Mouse (Mus musculus): ENCODE results near the gene Cdkal1. TPM values are rescaled to one million over a fixed set of nuclear protein-coding genes. Genes with fewer than 3 reads are reported as not detected.

Cdkal1 gene
- polyA plus RNA-seq, 1 experiment from 2014 or later = 34.0 TPM

DNA sequence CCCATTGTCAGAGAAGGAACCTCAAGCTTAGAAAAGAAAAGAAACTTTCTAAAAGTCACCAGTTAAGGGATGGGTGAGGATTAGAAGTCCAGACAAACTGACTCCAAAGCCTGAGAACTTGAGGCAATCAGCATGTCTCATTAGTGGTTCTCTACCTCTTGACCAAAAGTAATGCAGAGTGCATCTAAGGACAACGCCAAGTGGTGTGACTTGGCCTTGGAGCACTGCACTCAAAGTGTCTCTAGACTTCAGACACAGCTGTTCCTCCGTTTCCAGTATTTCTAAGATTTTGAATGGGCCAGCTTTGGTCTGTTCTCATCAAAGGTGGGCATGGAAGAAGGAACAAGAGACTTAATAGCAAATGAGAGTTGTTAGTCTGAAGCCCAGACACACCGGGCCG lies 74.1 kb downstream of the Cdkal1 start:
- ATAC-seq (ENCODE audit: insufficient number of reproducible peaks, low FRiP score, low TSS enrichment, low read depth) (no peak), DNase-seq (ENCODE audit: low spot score) (no peak)
- H3K4me1 ChIP-seq (ENCODE audit: control insufficient read depth, insufficient read depth, low read length) = peaks cover 1% of the 10 kb centered on the region; the same call in 1 of the 2 replicates
- 94% methylated on average over 4 of the region's 4 CpGs for WGBS
- no peak overlapping the region for H3K4me3 ChIP-seq (ENCODE audit: low read depth, low read length)
- no peak overlapping the region for H3K9ac ChIP-seq (ENCODE audit: low read length)
- no peak overlapping the region for H3K27ac ChIP-seq (replicated peaks; ENCODE audit: low read depth, low read length)
- no peak overlapping the region for H3K4me2 ChIP-seq (ENCODE audit: low read depth, severe bottlenecking)
- no peaks in the 10 kb centered on the region for H3K9me3 ChIP-seq (ENCODE audit: control insufficient read depth, low read length)
- no peaks in the 10 kb centered on the region for H3K27me3 ChIP-seq (ENCODE audit: control insufficient read depth, insufficient read depth, low read length)
- no peaks in the 10 kb centered on the region for H3K36me3 ChIP-seq (ENCODE audit: control insufficient read depth, insufficient read depth, low read length)

DNA sequence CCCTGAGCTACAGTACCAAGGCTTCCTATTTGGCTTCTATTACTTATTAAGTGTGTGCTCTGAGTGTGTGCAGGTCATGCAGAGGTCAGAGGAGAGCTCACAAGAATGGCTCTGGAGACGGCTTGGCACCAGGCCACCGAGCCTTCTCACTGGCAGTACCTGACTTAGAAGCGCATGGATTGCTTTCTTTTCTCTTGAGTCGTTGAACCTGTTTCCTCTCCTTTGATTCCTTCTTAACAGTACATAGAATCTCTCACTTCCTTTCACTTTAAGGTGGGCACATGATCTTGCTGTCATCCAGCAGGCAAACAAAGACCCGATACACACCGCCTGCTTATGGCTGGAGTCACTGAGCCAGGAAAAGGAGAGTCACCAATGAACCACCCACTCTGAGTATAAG lies 74.8 kb downstream of the Cdkal1 start:
- H3K9me3 ChIP-seq (ENCODE audit: control insufficient read depth, low read length) = no peaks in the 10 kb centered on the region
- no peak for DNase-seq (ENCODE audit: low spot score)
- H3K4me2 ChIP-seq (ENCODE audit: low read depth, severe bottlenecking) = no peak overlapping the region
- no peak for ATAC-seq (ENCODE audit: insufficient number of reproducible peaks, low FRiP score, low TSS enrichment, low read depth)
- no peak overlapping the region for H3K27ac ChIP-seq (replicated peaks; ENCODE audit: low read depth, low read length)
- no peak overlapping the region for H3K9ac ChIP-seq (ENCODE audit: low read length)
- no peak overlapping the region for H3K4me3 ChIP-seq (ENCODE audit: low read depth, low read length)
- 65% methylated on average over 6 of the region's 6 CpGs for WGBS
- no peaks in the 10 kb centered on the region for H3K27me3 ChIP-seq (ENCODE audit: control insufficient read depth, insufficient read depth, low read length)
- peaks cover 8% of the 10 kb centered on the region; the same call in 1 of the 2 replicates for H3K4me1 ChIP-seq (ENCODE audit: control insufficient read depth, insufficient read depth, low read length)
- H3K36me3 ChIP-seq (ENCODE audit: control insufficient read depth, insufficient read depth, low read length) = no peaks in the 10 kb centered on the region

GRCm38 (mm10) chr13:29779519-29779918 lies 76.0 kb downstream of the Cdkal1 start:
- ATAC-seq (ENCODE audit: insufficient number of reproducible peaks, low FRiP score, low TSS enrichment, low read depth) (no peak), DNase-seq (ENCODE audit: low spot score) (no peak)
- no peaks in the 10 kb centered on the region for H3K27me3 ChIP-seq (ENCODE audit: control insufficient read depth, insufficient read depth, low read length)
- no peak overlapping the region for H3K27ac ChIP-seq (replicated peaks; ENCODE audit: low read depth, low read length)
- H3K9ac ChIP-seq (ENCODE audit: low read length) = no peak overlapping the region
- no peaks in the 10 kb centered on the region for H3K36me3 ChIP-seq (ENCODE audit: control insufficient read depth, insufficient read depth, low read length)
- peaks cover 11% of the 10 kb centered on the region; the same call in 1 of the 2 replicates for H3K4me1 ChIP-seq (ENCODE audit: control insufficient read depth, insufficient read depth, low read length)
- no peak overlapping the region for H3K4me2 ChIP-seq (ENCODE audit: low read depth, severe bottlenecking)
- 85% methylated on average over 5 of the region's 5 CpGs for WGBS
- H3K9me3 ChIP-seq (ENCODE audit: control insufficient read depth, low read length) = no peaks in the 10 kb centered on the region
- no peak overlapping the region for H3K4me3 ChIP-seq (ENCODE audit: low read depth, low read length)

GRCm38 (mm10) chr13:29779116-29779515 lies 76.4 kb downstream of the Cdkal1 start:
- no peaks in the 10 kb centered on the region for H3K9me3 ChIP-seq (ENCODE audit: control insufficient read depth, low read length)
- DNase-seq (ENCODE audit: low spot score) = no peak
- no peak overlapping the region for H3K27ac ChIP-seq (replicated peaks; ENCODE audit: low read depth, low read length)
- no peak overlapping the region for H3K9ac ChIP-seq (ENCODE audit: low read length)
- no peaks in the 10 kb centered on the region for H3K36me3 ChIP-seq (ENCODE audit: control insufficient read depth, insufficient read depth, low read length)
- no peaks in the 10 kb centered on the region for H3K27me3 ChIP-seq (ENCODE audit: control insufficient read depth, insufficient read depth, low read length)
- H3K4me1 ChIP-seq (ENCODE audit: control insufficient read depth, insufficient read depth, low read length) = peaks cover 11% of the 10 kb centered on the region; the same call in 1 of the 2 replicates
- WGBS = 82% methylated on average over 5 of the region's 5 CpGs
- no peak for ATAC-seq (ENCODE audit: insufficient number of reproducible peaks, low FRiP score, low TSS enrichment, low read depth)
- no peak overlapping the region for H3K4me3 ChIP-seq (ENCODE audit: low read depth, low read length)
- H3K4me2 ChIP-seq (ENCODE audit: low read depth, severe bottlenecking) = no peak overlapping the region

GRCm38 (mm10) chr13:29778124-29778523 lies 77.3 kb downstream of the Cdkal1 start:
- Histone ChIP-seq H3K4me1 (ENCODE audit: control insufficient read depth, insufficient read depth, low read length) (peaks cover 15% of the 10 kb centered on the region; the same call in 1 of the 2 replicates), H3K4me2 (ENCODE audit: low read depth, severe bottlenecking) (no peak overlapping the region), H3K36me3 (ENCODE audit: control insufficient read depth, insufficient read depth, low read length) (no peaks in the 10 kb centered on the region), H3K4me3 (ENCODE audit: low read depth, low read length) (no peak overlapping the region), H3K27ac (replicated peaks; ENCODE audit: low read depth, low read length) (no peak overlapping the region), H3K27me3 (ENCODE audit: control insufficient read depth, insufficient read depth, low read length) (no peaks in the 10 kb centered on the region), H3K9ac (ENCODE audit: low read length) (no peak overlapping the region), H3K9me3 (ENCODE audit: control insufficient read depth, low read length) (no peaks in the 10 kb centered on the region)
- WGBS = 92% methylated on average over 6 of the region's 6 CpGs
- no peak for DNase-seq (ENCODE audit: low spot score)
- ATAC-seq (ENCODE audit: insufficient number of reproducible peaks, low FRiP score, low TSS enrichment, low read depth) = no peak

DNA sequence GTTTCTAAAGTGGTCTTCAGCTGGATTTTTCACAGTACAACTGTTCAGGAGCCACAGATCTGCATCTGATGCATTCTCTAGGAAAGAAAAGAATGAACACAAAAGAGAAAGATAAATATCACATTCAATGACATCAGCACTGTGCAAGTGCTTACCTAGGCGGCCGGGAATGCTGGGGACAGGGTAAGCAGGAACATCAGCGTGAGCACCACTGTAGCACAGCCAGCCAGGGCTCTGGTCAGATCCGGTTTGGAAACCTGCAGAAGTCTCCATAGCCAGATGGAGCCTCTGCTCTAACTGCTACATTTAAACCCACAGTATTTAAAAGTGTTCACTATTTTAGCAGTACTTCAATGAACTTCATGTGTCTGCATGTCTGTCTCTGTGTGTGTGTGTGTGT lies 78.2 kb downstream of the Cdkal1 start:
- H3K9ac ChIP-seq (ENCODE audit: low read length) = no peak overlapping the region
- WGBS = 86% methylated on average over 4 of the region's 4 CpGs
- H3K27ac ChIP-seq (replicated peaks; ENCODE audit: low read depth, low read length) = no peak overlapping the region
- no peak overlapping the region for H3K4me2 ChIP-seq (ENCODE audit: low read depth, severe bottlenecking)
- no peak for DNase-seq (ENCODE audit: low spot score)
- no peak for ATAC-seq (ENCODE audit: insufficient number of reproducible peaks, low FRiP score, low TSS enrichment, low read depth)
- H3K27me3 ChIP-seq (ENCODE audit: control insufficient read depth, insufficient read depth, low read length) = no peaks in the 10 kb centered on the region
- H3K4me3 ChIP-seq (ENCODE audit: low read depth, low read length) = no peak overlapping the region
- H3K9me3 ChIP-seq (ENCODE audit: control insufficient read depth, low read length) = no peaks in the 10 kb centered on the region
- H3K36me3 ChIP-seq (ENCODE audit: control insufficient read depth, insufficient read depth, low read length) = no peaks in the 10 kb centered on the region
- peaks cover 18% of the 10 kb centered on the region; the same call in 1 of the 2 replicates for H3K4me1 ChIP-seq (ENCODE audit: control insufficient read depth, insufficient read depth, low read length)

DNA sequence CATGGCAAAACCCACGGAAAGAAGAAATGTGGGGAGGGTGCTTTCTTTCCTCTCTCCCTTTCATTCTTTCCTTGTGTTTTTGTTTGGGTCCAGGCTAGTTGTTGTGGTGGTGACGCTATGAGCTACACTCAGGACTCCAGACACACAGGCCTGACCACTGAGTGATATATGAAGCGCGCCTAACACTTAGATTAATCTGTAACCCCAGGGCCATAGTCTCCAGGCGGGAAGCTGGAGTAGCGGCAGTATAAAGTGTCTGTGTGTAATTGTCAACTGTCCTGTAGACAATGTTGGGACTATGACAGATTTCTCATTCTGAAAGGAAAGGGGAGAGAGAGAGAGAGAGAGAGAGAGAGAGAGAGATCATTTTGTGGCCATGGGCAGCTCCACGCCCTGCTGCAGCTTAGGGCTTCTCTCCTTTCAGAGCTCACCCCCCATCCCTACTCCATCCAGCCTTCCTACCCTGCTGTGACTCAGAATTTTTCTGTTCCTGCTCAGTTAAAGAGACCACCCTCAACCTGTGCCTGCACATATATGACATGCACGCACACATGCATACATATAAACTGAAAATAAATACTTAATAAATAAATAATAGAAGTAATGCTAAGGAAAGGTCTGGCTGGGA lies 79.8 kb downstream of the Cdkal1 start:
- WGBS = 40% methylated on average over 8 of the region's 8 CpGs
- no peak overlapping the region for H3K9ac ChIP-seq (ENCODE audit: low read length)
- no peak overlapping the region for H3K27ac ChIP-seq (replicated peaks; ENCODE audit: low read depth, low read length)
- H3K4me3 ChIP-seq (ENCODE audit: low read depth, low read length) = no peak overlapping the region
- H3K9me3 ChIP-seq (ENCODE audit: control insufficient read depth, low read length) = no peaks in the 10 kb centered on the region
- H3K4me2 ChIP-seq (ENCODE audit: low read depth, severe bottlenecking) = no peak overlapping the region
- peaks cover 18% of the 10 kb centered on the region; the same call in 1 of the 2 replicates for H3K4me1 ChIP-seq (ENCODE audit: control insufficient read depth, insufficient read depth, low read length)
- no peaks in the 10 kb centered on the region for H3K36me3 ChIP-seq (ENCODE audit: control insufficient read depth, insufficient read depth, low read length)
- ATAC-seq (ENCODE audit: insufficient number of reproducible peaks, low FRiP score, low TSS enrichment, low read depth) = peak; percentile 57; the same call in 1 of the 2 replicates
- DNase-seq (ENCODE audit: low spot score) = no peak
- no peaks in the 10 kb centered on the region for H3K27me3 ChIP-seq (ENCODE audit: control insufficient read depth, insufficient read depth, low read length)

GRCm38 (mm10) chr13:29773563-29773962 lies 81.9 kb downstream of the Cdkal1 start:
- H3K36me3 ChIP-seq (ENCODE audit: control insufficient read depth, insufficient read depth, low read length) = no peaks in the 10 kb centered on the region
- no peaks in the 10 kb centered on the region for H3K9me3 ChIP-seq (ENCODE audit: control insufficient read depth, low read length)
- no peak overlapping the region for H3K9ac ChIP-seq (ENCODE audit: low read length)
- no peak for ATAC-seq (ENCODE audit: insufficient number of reproducible peaks, low FRiP score, low TSS enrichment, low read depth)
- H3K4me2 ChIP-seq (ENCODE audit: low read depth, severe bottlenecking) = no peak overlapping the region
- WGBS = 11% methylated on average over 6 of the region's 6 CpGs
- no peak for DNase-seq (ENCODE audit: low spot score)
- no peaks in the 10 kb centered on the region for H3K27me3 ChIP-seq (ENCODE audit: control insufficient read depth, insufficient read depth, low read length)
- H3K4me3 ChIP-seq (ENCODE audit: low read depth, low read length) = no peak overlapping the region
- H3K4me1 ChIP-seq (ENCODE audit: control insufficient read depth, insufficient read depth, low read length) = peaks cover 20% of the 10 kb centered on the region; the same call in 1 of the 2 replicates
- no peak overlapping the region for H3K27ac ChIP-seq (replicated peaks; ENCODE audit: low read depth, low read length)

- 39% methylated on average over 3 of the region's 3 CpGs for WGBS
These were observed 82.5 kb downstream of the Cdkal1 start for GRCm38 (mm10) chr13:29772970-29773369.

More at GRCm38 (mm10) chr13:29772970-29773369, 82.5 kb downstream of the Cdkal1 start:
- Histone ChIP-seq H3K27ac (replicated peaks; ENCODE audit: low read depth, low read length) (no peak overlapping the region), H3K27me3 (ENCODE audit: control insufficient read depth, insufficient read depth, low read length) (no peaks in the 10 kb centered on the region), H3K4me1 (ENCODE audit: control insufficient read depth, insufficient read depth, low read length) (peaks cover 20% of the 10 kb centered on the region; the same call in 1 of the 2 replicates), H3K9ac (ENCODE audit: low read length) (no peak overlapping the region), H3K4me2 (ENCODE audit: low read depth, severe bottlenecking) (no peak overlapping the region), H3K36me3 (ENCODE audit: control insufficient read depth, insufficient read depth, low read length) (no peaks in the 10 kb centered on the region), H3K9me3 (ENCODE audit: control insufficient read depth, low read length) (no peaks in the 10 kb centered on the region), H3K4me3 (ENCODE audit: low read depth, low read length) (no peak overlapping the region)
- no peak for DNase-seq (ENCODE audit: low spot score)
- no peak for ATAC-seq (ENCODE audit: insufficient number of reproducible peaks, low FRiP score, low TSS enrichment, low read depth)
